Mouse (Mus musculus) midbrain, embryonic 11.5 days (tissue): ENCODE measurements around the gene Cfap161. TPM values are rescaled to one million over a fixed set of nuclear protein-coding genes. Genes with fewer than 3 reads are reported as not detected.
A peak's percentile ranks its signal among the peaks of the same experiment; 100 is the strongest.

Source experiments
- ATAC-seq: fragments of 200-750 bp; cut with Nextera tagmentation; 2 replicates; pipeline ENCODE4 v1.8.0; 2017; ENCODE audit warnings: moderate TSS enrichment, moderate library complexity; ENCODE audit not compliant: low FRiP score
- DNase-seq: peaks from one replicate; pipeline ENCODE4 v3.0.0; 2015; ENCODE audit warnings: low spot score; ENCODE audit errors: missing footprints
- H3K27ac ChIP-seq: fragments of 300-500 bp; sonication (generic); 2 replicates; pipeline ENCODE4 v1.5.1; 2014; ENCODE audit warnings: low read depth, low read length
- H3K27me3 ChIP-seq: fragments of 300-500 bp; sonication (generic); 2 replicates; pipeline ENCODE4 v1.6.1; 2014; ENCODE audit warnings: mild to moderate bottlenecking, low read length, moderate library complexity, mixed read lengths; ENCODE audit not compliant: control insufficient read depth, insufficient read depth
- H3K36me3 ChIP-seq: fragments of 300-500 bp; sonication (generic); 2 replicates; pipeline ENCODE4 v1.6.1; 2014; ENCODE audit warnings: mild to moderate bottlenecking, low read length, moderate library complexity, mixed read lengths; ENCODE audit not compliant: control insufficient read depth, insufficient read depth
- H3K4me1 ChIP-seq: fragments of 300-500 bp; sonication (generic); 2 replicates; pipeline ENCODE4 v1.6.1; 2014; ENCODE audit warnings: low read length; ENCODE audit not compliant: control insufficient read depth, insufficient read depth
- H3K4me2 ChIP-seq: fragments of 300-500 bp; sonication (generic); 2 replicates; pipeline ENCODE4 v1.6.1; 2014; ENCODE audit warnings: mild to moderate bottlenecking, moderate library complexity
- H3K4me3 ChIP-seq: fragments of 300-500 bp; sonication (generic); 2 replicates; pipeline ENCODE4 v1.5.1; 2014; ENCODE audit warnings: low read depth, low read length
- H3K9ac ChIP-seq: fragments of 300-500 bp; sonication (generic); 2 replicates; pipeline ENCODE4 v1.6.1; 2014; ENCODE audit warnings: low read length
- H3K9me3 ChIP-seq: fragments of 300-500 bp; sonication (generic); 2 replicates; pipeline ENCODE4 v1.6.1; 2016; ENCODE audit warnings: low read length; ENCODE audit not compliant: control insufficient read depth
- WGBS: fragments of 180-500 bp; shearing (Covaris S2); extraction: QIAGEN DNeasy Blood & Tissue Kit; methylation state at CpG from one replicate; pipeline ENCODE4 v1.1.7; 2014; 5-methylcytosine and 5-hydroxymethylcytosine counted together
- polyA plus RNA-seq: library from polyadenylated mRNA; unstranded; fragments of >200 nt; fragmentation: Nextera tagmentation; extraction: Ambion mirVana; gene quantifications from 2 replicates; pipeline ENCODE4 v1.2.1, GENCODE M21; 2014

The Cfap161 gene
- polyA plus RNA-seq, 1 experiment from 2014 or later, result not detected

DNA sequence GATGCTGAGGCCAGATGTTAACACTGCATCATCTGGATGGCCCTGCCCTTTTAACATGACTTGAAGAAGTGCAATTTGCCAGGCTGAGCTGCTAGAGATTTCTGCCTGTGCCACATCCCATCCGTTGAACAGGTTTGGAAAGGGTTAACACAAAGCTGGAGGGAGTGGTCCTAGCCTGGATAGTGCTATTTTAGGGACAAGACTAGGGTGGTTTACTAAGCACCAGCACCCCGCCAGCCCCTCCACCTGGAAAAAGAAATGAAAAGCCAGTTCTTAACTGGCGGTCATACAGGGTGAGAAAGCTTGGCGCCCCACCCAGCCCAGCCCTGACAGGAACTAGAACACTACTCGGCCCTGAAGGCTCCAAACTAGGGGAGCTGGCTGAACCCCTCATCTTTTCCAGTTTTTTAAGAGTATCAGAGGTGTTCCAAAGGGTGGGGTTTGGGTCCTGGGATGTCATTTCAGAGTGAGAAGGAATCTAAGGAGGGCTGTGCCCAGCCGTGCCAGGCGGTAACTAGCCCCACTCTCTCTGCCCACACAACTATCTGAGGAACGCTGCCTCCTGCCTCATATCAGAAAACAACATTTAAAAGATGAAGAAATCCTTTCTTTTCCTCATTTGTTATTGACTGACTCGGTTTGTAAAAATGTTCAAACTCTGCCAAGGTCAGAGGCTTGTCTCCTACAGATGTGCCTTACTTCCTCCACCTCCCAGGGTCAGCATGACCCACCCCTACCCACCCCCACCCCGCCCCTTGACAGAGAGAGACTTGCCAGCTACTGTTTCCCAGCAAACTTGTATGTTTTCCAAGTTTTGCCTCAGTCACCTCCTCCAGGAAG, 55.8 kb downstream of the Cfap161 start:
- Histone ChIP-seq H3K9me3 (no peaks in the 10 kb centered on the region), H3K27me3 (no peaks in the 10 kb centered on the region), H3K36me3 (no peaks in the 10 kb centered on the region), H3K27ac (no peak overlapping the region), H3K9ac (no peak overlapping the region), H3K4me3 (no peak overlapping the region), H3K4me1 (no peaks in the 10 kb centered on the region), H3K4me2 (no peak overlapping the region)
- DNase-seq (no peak), ATAC-seq (no peak)
- WGBS, result 76% methylated on average over 10 of the region's 10 CpGs

DNA sequence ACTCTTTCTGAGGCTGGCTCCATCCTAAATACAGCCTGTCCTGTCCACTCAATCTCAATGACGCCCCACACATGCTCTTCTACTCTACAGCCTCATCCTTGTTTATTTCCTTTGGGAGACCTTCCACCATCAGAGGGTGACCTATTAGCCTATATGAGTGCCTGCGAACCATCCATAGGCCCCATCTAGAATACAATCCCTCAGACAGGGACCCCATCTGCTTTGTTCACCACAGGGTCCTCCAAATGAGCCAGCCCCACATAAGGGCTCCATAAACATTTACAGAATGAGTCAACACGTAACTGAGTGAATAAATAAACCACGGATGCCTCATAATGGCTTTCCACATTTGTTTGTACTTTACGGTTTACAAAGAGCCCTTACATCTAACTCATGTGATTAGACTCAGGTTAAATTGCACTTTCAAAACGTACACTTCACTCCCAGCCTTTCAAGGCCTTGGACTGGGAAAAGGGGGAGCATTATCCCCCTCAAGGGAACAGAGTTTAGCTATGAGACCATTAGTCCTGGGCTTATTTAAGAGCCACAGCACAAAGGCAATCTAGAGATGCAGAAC, 56.7 kb downstream of the Cfap161 start:
- WGBS, result 79% methylated on average over 6 of the region's 6 CpGs
- Histone ChIP-seq H3K9ac (no peak overlapping the region), H3K9me3 (no peaks in the 10 kb centered on the region), H3K27ac (no peak overlapping the region), H3K4me2 (no peak overlapping the region), H3K36me3 (no peaks in the 10 kb centered on the region), H3K27me3 (no peaks in the 10 kb centered on the region), H3K4me1 (no peaks in the 10 kb centered on the region), H3K4me3 (no peak overlapping the region)
- ATAC-seq (no peak), DNase-seq (peak; percentile 68)

DNA sequence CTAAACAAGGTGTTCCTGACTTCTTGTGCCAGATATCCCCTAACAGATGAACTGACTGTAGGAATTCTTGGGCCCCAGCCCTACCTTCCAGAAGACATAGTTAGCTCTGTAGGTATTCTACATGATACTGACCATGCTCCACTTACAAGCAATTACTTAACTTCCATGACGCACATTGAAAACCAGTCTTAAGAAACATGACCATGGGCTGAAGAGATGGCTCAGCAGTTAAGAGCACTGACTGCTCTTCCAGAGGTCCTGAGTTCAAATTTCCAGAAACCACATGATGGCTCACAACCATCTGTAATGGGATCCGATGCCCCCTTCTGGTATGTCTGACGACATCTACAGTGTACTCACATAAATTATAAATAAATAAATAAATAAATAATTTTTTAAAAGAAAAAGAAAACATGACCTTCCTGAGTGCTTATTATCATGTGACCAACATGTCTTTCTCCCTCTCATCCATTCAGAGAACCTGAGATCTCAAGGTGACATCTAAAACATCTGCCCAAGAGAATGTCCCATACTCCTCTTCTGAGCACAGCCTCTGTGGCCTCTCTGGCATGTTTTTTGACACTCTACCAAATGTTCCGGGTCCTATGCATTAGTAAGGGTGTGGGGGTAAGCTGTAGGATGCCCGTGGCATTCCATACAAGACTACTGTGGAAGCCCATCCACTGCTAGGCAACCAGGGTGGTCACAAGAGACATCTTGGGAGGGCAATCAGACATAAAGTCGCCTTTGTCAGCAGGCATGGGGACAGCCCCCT, 58.2 kb downstream of the Cfap161 start:
- Histone ChIP-seq H3K9ac (no peak overlapping the region), H3K9me3 (no peaks in the 10 kb centered on the region), H3K4me2 (no peak overlapping the region), H3K4me1 (no peaks in the 10 kb centered on the region), H3K27ac (no peak overlapping the region), H3K27me3 (no peaks in the 10 kb centered on the region), H3K36me3 (no peaks in the 10 kb centered on the region), H3K4me3 (no peak overlapping the region)
- 77% methylated on average over 6 of the region's 6 CpGs for WGBS
- no peak for ATAC-seq
- DNase-seq, result peak; percentile 69

DNA sequence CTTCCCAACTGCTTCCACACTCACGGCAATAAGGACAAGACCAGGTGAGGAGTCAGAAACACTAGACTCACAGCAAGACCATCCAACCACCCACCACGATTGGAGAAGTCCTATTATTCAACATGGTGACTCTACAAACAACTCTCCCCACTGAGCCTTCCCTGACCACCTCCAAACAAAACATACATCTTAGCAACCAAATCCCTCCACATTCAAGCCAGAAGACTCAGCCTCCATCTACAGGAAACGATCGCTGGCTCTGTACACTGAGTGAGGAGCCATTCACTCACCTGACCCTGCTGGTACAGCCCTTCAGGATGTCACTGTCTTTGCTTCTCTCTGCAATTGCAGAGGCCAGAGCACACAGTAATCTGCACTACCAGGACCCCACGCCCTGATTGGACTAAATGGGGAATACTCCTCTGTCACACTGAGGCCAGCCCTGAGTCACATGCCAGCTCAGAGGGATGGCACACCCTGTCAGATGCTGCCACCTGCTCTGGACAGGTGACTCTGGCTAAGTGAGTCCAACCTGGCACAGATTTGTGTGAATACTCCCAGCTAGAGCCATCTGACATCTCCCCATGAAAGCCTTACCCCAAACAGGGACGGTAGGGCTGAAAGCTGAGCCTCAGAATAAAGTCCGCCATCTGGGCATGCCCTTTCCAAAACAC, 59.4 kb downstream of the Cfap161 start:
- no peak overlapping the region for H3K4me2 ChIP-seq
- DNase-seq, result peak; percentile 62
- no peak overlapping the region for H3K9ac ChIP-seq
- no peak overlapping the region for H3K27ac ChIP-seq
- no peaks in the 10 kb centered on the region for H3K4me1 ChIP-seq
- no peaks in the 10 kb centered on the region for H3K36me3 ChIP-seq
- no peak overlapping the region for H3K4me3 ChIP-seq
- no peaks in the 10 kb centered on the region for H3K9me3 ChIP-seq
- WGBS, result 92% methylated on average over 7 of the region's 7 CpGs
- H3K27me3 ChIP-seq, result no peaks in the 10 kb centered on the region
- ATAC-seq, result no peak

DNA sequence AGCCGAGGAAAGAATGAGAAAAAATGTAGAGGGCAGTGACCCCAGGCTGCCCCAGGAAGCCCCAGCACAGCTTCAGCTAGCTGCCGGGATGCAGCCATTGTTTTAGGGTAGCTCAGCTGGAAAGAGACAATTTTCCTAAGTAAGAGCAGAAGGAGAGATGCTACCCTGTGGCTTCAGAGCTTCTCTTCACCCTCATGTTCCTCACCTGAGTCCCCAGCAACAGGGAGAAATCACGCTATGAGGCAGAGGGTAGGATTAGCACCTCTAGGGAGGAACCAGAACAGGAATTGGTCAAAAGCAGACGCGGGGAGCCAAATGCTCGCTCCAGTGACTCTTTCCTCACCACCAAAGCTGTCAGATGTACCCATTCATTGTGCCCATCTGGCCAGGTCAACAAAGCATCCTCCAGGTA, 60.0 kb downstream of the Cfap161 start:
- H3K4me2 ChIP-seq, result no peak overlapping the region
- WGBS, result 53% methylated on average over 6 of the region's 6 CpGs
- H3K4me3 ChIP-seq, result no peak overlapping the region
- no peaks in the 10 kb centered on the region for H3K4me1 ChIP-seq
- DNase-seq, result peak; percentile 72
- H3K9ac ChIP-seq, result no peak overlapping the region
- H3K27ac ChIP-seq, result no peak overlapping the region
- no peaks in the 10 kb centered on the region for H3K9me3 ChIP-seq
- H3K36me3 ChIP-seq, result no peaks in the 10 kb centered on the region
- no peaks in the 10 kb centered on the region for H3K27me3 ChIP-seq
- ATAC-seq, result no peak

DNA sequence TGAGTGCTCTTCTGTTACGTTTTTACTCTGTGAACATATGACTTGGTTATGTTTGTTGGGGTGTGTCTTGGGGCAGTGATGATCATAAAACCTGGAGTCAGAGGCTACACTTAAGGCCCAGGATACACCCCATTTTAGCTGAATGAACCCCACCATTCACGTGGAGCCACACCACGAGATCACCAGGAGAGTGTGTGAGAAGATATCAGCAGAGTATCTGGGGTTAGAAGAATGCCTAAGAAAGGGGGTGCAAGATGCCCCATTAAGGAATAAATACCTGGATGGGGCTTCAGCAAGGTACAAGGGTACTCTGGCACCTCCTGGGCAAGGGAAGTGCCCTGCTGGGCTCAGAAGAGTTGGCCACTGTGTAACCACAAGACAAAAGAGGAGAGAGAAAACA, 60.4 kb downstream of the Cfap161 start:
- H3K27me3 ChIP-seq, result no peaks in the 10 kb centered on the region
- 87% methylated on average over 3 of the region's 3 CpGs for WGBS
- H3K4me2 ChIP-seq, result no peak overlapping the region
- DNase-seq (peak; percentile 67), ATAC-seq (no peak)
- no peaks in the 10 kb centered on the region for H3K36me3 ChIP-seq
- H3K4me3 ChIP-seq, result no peak overlapping the region
- H3K4me1 ChIP-seq, result no peaks in the 10 kb centered on the region
- no peaks in the 10 kb centered on the region for H3K9me3 ChIP-seq
- no peak overlapping the region for H3K9ac ChIP-seq
- no peak overlapping the region for H3K27ac ChIP-seq

DNA sequence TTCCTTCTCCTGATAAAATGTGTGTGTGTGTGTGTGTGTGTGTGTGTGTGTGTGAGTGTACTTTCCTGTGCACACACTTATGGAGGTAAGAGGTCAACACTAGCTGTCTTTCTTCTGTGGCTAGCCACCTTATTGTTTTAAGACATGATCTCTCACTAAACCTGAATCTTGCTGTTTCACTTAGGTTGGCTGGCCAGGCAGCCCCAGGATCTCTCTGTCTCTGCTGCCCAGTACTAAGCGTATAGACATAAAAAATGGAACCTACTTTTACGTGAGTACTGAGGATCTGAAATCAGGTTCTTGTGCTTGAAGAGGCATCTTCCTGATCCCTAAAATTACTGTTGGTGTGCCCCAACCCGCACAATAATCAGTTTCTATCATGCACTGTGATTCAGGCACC, 61.9 kb downstream of the Cfap161 start:
- peak; percentile 70 for DNase-seq
- H3K27me3 ChIP-seq, result no peaks in the 10 kb centered on the region
- no peak for ATAC-seq
- 84% methylated on average over 3 of the region's 3 CpGs for WGBS
- H3K4me2 ChIP-seq, result no peak overlapping the region
- no peak overlapping the region for H3K27ac ChIP-seq
- H3K4me3 ChIP-seq, result no peak overlapping the region
- no peaks in the 10 kb centered on the region for H3K36me3 ChIP-seq
- H3K9ac ChIP-seq, result no peak overlapping the region
- H3K9me3 ChIP-seq, result no peaks in the 10 kb centered on the region
- H3K4me1 ChIP-seq, result no peaks in the 10 kb centered on the region

DNA sequence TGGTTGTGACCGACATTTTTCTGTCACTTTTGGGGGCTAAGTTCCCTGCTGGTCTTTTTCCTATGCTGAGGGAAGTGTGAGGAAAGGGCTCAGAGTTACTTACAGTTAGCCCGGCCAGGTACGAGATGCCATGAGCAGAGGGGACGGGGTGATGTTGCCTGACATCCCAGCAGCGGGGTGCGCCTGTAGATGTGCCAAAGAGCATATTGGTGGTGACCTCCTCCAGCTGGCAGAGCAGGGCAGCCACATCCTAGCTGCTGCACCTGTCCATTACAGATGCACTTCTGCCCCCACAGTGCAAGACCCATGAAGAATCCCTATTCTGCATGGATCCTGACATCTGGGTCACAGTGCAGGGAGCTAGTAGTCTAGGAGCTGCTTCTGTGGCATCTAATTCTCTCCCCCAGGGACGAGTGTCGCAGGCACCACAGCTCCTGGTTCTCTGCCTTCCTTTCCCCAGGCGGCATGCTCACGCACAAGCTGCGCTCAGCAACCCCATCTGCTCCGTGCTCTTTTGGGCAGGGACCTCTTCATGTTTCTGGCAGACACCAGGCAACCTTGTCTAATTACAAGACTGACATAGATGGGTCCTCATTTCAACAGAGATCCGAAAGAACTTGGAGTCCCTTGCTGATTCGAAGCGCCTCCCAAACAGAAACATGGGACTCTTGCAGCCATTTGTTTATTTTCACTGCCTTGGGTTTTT, 62.6 kb downstream of the Cfap161 start:
- no peaks in the 10 kb centered on the region for H3K9me3 ChIP-seq
- H3K27me3 ChIP-seq, result no peaks in the 10 kb centered on the region
- H3K4me2 ChIP-seq, result no peak overlapping the region
- no peak overlapping the region for H3K9ac ChIP-seq
- no peaks in the 10 kb centered on the region for H3K4me1 ChIP-seq
- 81% methylated on average over 15 of the region's 15 CpGs for WGBS
- H3K36me3 ChIP-seq, result no peaks in the 10 kb centered on the region
- H3K4me3 ChIP-seq, result no peak overlapping the region
- no peak overlapping the region for H3K27ac ChIP-seq
- ATAC-seq (no peak), DNase-seq (peak; percentile 72)
